Mouse (Mus musculus) midbrain, embryonic 13.5 days (tissue): ENCODE results near the gene Xlr4c. TPM values are rescaled to one million over a fixed set of nuclear protein-coding genes. Genes with fewer than 3 reads are reported as not detected.
A peak's percentile ranks its signal among the peaks of the same experiment; 100 is the strongest.
"Not testable (repeated sequence)": the region's sequence is repeated elsewhere in the genome, so short reads cannot be mapped to it uniquely, and the experiment has no call there.

Experiments used
- ATAC-seq: fragments of 200-750 bp; cut with Nextera tagmentation; 2 replicates; pipeline ENCODE4 v1.8.0; 2017; ENCODE audit warnings: mild to moderate bottlenecking, moderate TSS enrichment, moderate library complexity
- H3K27ac ChIP-seq: fragments of 300-500 bp; sonication (generic); 2 replicates; pipeline ENCODE4 v1.5.1; 2015; ENCODE audit warnings: inconsistent platforms, mild to moderate bottlenecking, moderate library complexity
- H3K27me3 ChIP-seq: fragments of 300-500 bp; sonication (generic); 2 replicates; pipeline ENCODE4 v1.6.1; 2015; ENCODE audit warnings: mild to moderate bottlenecking, inconsistent platforms
- H3K36me3 ChIP-seq: fragments of 300-500 bp; sonication (generic); 2 replicates; pipeline ENCODE4 v1.6.1; 2015; ENCODE audit warnings: mild to moderate bottlenecking, inconsistent platforms
- H3K4me1 ChIP-seq: fragments of 300-500 bp; sonication (generic); replicated peaks from 2 replicates; pipeline ENCODE4 v1.6.1; 2015; ENCODE audit warnings: inconsistent platforms
- H3K4me2 ChIP-seq: fragments of 300-500 bp; sonication (generic); replicated peaks from 2 replicates; pipeline ENCODE4 v1.6.1; 2015; ENCODE audit warnings: moderate library complexity, mild to moderate bottlenecking, inconsistent platforms
- H3K4me3 ChIP-seq: fragments of 300-500 bp; sonication (generic); replicated peaks from 2 replicates; pipeline ENCODE4 v1.5.1; 2015; ENCODE audit warnings: mild to moderate bottlenecking, inconsistent platforms
- H3K9ac ChIP-seq: fragments of 300-500 bp; sonication (generic); replicated peaks from 2 replicates; pipeline ENCODE4 v1.6.1; 2015; ENCODE audit warnings: mild to moderate bottlenecking, inconsistent platforms
- H3K9me3 ChIP-seq: fragments of 300-500 bp; sonication (generic); 2 replicates; pipeline ENCODE4 v1.6.1; 2016; ENCODE audit warnings: mild to moderate bottlenecking, inconsistent platforms
- WGBS: fragments of 180-500 bp; shearing (Covaris S2); methylation state at CpG from one replicate; pipeline ENCODE4 v1.1.7; 2015; 5-methylcytosine and 5-hydroxymethylcytosine counted together
- polyA plus RNA-seq: library from polyadenylated mRNA; unstranded; fragments of >200 nt; fragmentation: Nextera tagmentation; extraction: Ambion mirVana; gene quantifications from 2 replicates; pipeline ENCODE4 v1.2.1, GENCODE M21; 2015

Xlr4c gene
- 0.39 TPM in 1 of 2 replicates, not detected in the other for polyA plus RNA-seq

DNA sequence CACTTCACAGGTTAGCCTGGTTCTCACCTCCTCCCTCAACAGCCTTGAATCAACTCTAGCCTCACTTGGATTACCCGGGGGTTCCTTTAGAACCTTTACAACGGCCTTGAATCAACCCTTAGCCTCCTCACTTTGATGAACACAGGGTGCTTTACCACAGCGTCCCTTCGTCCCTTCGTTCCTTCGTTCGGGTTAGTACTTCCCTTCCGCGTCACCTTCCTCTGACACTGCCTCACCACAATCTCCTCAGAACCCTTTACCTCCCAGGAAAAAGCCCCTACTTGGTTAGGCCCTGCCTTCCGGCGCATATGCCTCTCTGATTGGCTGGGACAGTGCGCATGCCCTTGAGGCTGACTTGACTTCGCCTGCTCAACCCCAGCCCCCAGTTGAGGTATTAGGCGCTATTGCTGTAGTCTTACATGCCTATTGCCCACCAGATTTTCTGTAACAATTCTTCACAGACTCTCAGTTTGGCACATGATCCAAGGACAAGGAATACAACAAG, at the start of gene Xlr4c:
Gene Xlr4c (minus strand): TSS at position 310 of the 505 bp plus-strand sequence.
- not testable (repeated sequence) for ATAC-seq

DNA sequence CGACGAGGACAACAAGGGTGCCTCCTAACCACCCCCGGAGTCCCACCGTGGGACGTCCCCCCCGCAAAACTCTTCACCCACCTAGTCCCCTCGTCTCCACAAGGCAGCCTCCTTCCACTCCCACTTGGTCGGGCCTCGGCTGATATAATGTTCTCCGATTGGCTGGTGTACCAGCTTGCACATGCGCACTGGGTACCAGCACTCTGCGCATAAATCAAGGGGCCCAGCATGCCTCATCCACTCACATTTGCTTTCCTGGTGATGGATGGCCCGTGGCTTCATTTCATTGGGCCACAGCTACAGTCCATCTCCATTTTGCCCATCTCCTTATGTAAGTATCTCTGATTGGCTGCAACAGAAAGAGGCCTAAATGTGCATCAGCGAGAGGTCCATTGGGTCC, 22.3 kb upstream of the Xlr4c start, which contains the start of gene Xlr3c:
Gene Xlr3c (minus strand): TSS at position 121 of the 400 bp plus-strand sequence.
- WGBS = 87% methylated on average over 14 of the region's 14 CpGs
- not testable (repeated sequence) for H3K4me2 ChIP-seq, H3K36me3 ChIP-seq, H3K4me3 ChIP-seq, H3K9ac ChIP-seq, H3K9me3 ChIP-seq, ATAC-seq, H3K27me3 ChIP-seq, H3K27ac ChIP-seq, H3K4me1 ChIP-seq

More for the DNA sequence above, at the start of gene Xlr4c:
- H3K27me3 ChIP-seq, H3K4me1 ChIP-seq, H3K27ac ChIP-seq, H3K4me3 ChIP-seq, H3K36me3 ChIP-seq, H3K4me2 ChIP-seq, H3K9me3 ChIP-seq, H3K9ac ChIP-seq: not testable (repeated sequence)
- 86% methylated on average over 14 of the region's 14 CpGs for WGBS

DNA sequence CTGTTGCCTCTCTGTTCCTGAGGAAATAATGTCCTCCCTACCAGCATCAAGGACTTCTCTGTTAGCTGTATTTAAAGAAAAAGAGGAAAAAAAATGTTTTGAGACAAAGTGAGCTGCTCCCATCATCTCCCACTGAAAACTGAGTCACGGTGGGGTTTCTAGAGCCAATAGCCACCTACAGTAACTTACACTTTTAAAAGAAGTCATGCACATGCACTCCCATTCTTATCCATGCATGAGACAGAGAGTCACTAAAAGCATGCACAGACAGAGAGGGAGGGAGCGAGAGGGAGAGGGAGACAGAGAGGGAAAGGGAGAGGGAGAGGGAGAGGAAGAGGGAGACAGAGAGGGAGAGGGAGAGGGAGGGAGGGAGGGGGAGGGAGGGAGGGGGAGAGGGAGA, 19.5 kb upstream of the Xlr4c start:
- H3K4me2 ChIP-seq, H3K27ac ChIP-seq, ATAC-seq, H3K9me3 ChIP-seq, H3K27me3 ChIP-seq, H3K36me3 ChIP-seq, H3K9ac ChIP-seq, H3K4me3 ChIP-seq, H3K4me1 ChIP-seq: not testable (repeated sequence)
- 96% methylated on average over 1 of the region's 2 CpGs for WGBS

DNA sequence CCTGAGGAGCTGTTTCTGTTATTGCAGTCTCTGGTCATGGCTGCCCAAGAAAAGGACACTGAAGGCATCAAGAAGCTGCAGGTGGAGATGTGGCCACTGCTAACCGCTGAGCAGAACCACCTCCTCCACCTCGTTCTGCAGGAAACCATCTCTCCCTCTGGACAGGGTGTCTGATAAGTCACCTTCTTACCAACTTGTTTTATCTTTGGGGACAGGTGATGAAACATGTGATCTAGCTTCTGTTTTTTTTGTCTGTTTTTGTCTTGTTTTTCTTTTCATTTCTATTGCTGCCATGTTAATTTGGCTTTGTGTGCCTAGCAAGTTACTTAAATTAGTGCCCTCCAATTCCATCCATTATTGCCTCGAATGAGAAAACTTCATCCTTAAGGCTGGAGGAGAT, 13.6 kb downstream of the Xlr4c start:
- no peaks in the 10 kb centered on the region for H3K36me3 ChIP-seq
- no peak for ATAC-seq
- WGBS = 28% methylated on average over 3 of the region's 3 CpGs
- peak overlapping the region; percentile 95 for H3K27ac ChIP-seq
- peak overlapping the region; percentile 76 for H3K9ac ChIP-seq
- H3K4me2 ChIP-seq = peak overlapping the region; percentile 74
- peaks cover 13% of the 10 kb centered on the region; the same call in 1 of the 2 replicates for H3K4me1 ChIP-seq
- H3K9me3 ChIP-seq = no peaks in the 10 kb centered on the region
- no peaks in the 10 kb centered on the region for H3K27me3 ChIP-seq
- peak overlapping the region; percentile 65 for H3K4me3 ChIP-seq

DNA sequence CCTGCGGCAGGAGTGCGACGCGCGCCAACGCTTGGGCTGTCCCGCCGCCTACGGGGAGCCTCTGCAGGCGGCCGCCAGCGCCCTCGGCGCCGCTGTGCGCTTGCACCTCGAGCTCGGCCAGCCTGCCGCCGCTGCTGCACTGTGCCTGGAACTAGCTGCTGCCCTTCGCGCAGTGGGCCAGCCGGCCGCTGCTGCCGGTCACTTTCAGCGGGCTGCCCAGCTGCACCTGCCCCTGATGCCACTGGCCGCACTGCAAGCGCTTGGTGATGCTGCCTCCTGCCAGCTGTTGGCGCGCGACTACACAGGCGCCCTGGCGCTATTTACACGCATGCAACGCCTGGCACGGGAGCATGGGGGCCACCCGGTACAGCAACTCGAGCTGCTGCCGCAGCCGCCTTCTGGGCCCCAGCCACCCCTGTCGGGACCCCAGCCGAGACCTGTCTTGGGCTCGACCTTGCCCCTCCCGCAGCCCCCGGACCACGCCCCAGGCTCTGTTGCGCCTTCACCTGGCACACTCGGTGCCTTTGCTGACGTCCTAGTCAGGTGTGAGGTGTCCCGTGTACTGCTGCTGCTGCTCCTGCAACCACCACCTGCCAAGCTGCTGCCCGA, 14.2 kb downstream of the Xlr4c start:
- Histone ChIP-seq H3K9ac (peak overlapping the region; percentile 76), H3K4me1 (peaks cover 13% of the 10 kb centered on the region; the same call in 1 of the 2 replicates), H3K4me2 (peak overlapping the region; percentile 74), H3K27me3 (no peaks in the 10 kb centered on the region), H3K36me3 (no peaks in the 10 kb centered on the region), H3K9me3 (no peaks in the 10 kb centered on the region), H3K27ac (peak overlapping the region; percentile 95), H3K4me3 (peak overlapping the region; percentile 65)
- WGBS = 25% methylated on average over 44 of the region's 51 CpGs
- ATAC-seq = peak; percentile 72

DNA sequence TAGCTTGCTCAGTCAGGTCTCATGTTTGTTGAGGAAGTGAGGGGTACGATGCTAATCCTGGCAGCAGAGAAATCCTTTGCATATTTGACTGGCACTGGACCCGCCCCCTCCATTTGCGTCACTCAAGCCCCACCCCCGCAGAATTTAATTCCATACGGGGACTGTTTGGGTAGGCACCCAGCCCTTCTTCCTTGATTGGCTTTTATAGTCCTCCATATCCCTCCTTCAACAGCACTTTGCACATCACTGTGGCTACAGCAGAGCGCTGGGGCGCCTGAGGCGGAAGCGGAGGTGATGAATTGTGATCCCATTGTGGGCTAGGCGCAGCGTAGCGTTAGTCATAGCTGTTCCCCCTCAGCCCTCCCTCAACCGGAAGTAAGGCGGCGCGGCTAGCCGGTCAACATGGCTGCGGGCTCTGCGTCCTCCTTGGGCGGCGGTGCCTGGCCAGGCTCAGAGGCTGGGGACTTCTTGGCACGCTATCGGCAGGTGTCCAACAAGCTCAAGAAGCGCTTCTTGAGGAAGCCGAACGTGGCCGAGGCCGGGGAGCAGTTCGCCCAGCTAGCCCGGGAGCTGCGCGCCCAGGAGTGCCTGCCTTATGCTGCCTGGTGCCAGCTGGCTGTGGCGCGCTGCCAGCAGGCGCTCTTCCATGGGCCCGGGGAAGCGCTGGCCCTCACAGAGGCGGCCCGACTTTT, 14.9 kb downstream of the Xlr4c start, which contains the start of gene F8a:
Gene F8a (plus strand): TSS at position 378 of the 692 bp plus-strand sequence.
- Histone ChIP-seq H3K4me3 (peak within 1 kb of the TSS; percentile 65), H3K27ac (peak within 1 kb of the TSS; percentile 95), H3K27me3 (no peaks in the 10 kb centered on the region), H3K4me1 (peaks cover 13% of the 10 kb centered on the region; the same call in 1 of the 2 replicates), H3K9ac (peak within 1 kb of the TSS; percentile 76), H3K9me3 (no peaks in the 10 kb centered on the region), H3K4me2 (peak within 1 kb of the TSS; percentile 74), H3K36me3 (no peaks in the 10 kb centered on the region)
- 21% methylated on average over 33 of the region's 39 CpGs for WGBS
- peak; percentile 98 for ATAC-seq

DNA sequence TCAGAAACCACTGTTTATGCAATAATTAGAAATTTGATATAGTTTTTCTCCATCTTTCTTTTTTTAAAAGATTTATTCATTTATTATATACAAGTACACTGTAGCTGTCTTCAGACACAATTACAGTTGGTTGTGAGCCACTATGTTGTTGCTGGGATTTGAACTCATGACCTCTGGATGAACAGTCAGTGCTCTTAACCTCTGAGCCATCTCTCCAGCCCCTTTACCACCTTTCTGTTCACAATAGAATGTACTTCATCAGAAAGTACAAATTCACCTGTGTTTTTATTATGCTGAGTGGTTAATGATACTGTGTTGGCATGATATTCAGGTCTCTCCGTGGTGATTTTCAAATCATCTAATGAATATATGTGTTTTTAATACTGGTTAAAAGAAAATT, 17.6 kb downstream of the Xlr4c start:
- no peaks in the 10 kb centered on the region for H3K9me3 ChIP-seq
- no peak overlapping the region for H3K4me3 ChIP-seq
- H3K36me3 ChIP-seq = no peaks in the 10 kb centered on the region
- no peak overlapping the region for H3K27ac ChIP-seq
- ATAC-seq = no peak
- 0 out of 2 replicates have a peak, but pooled peaks cover 8% of the 10 kb centered on the region for H3K4me1 ChIP-seq
- no peak overlapping the region for H3K9ac ChIP-seq
- WGBS = 48% methylated on average over 1 of the region's 1 CpGs
- no peaks in the 10 kb centered on the region for H3K27me3 ChIP-seq
- H3K4me2 ChIP-seq = no peak overlapping the region

DNA sequence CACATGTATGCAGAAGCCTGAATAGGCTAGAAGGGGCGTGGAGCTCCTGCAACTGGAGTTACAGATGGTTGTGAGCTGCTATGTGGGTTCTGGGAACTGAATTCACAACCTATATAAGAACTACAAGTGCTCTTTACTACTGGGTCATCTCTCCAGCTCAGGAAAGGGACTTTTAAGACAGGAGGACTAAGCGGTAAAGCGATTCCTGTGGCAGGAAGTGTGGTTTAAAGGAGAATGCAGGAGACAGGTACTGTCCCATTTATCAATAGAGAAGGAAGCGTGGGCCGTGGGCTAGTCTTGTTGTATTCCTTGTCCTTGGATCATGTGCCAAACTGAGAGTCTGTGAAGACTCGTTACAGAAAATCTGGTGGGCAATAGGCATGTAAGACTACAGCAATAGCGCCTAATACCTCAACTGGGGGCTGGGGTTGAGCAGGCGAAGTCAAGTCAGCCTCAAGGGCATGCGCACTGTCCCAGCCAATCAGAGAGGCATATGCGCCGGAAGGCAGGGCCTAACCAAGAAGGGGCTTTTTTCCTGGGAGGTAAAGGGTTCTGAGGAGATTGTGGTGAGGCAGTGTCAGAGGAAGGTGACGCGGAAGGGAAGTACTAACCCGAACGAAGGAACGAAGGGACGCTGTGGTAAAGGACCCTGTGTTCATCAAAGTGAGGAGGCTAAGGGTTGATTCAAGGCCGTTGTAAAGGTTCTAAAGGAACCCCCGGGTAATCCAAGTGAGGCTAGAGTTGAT, 28.9 kb downstream of the Xlr4c start, which contains the start of gene Xlr4b:
Gene Xlr4b (plus strand): TSS at position 515 of the 746 bp plus-strand sequence.
- not testable (repeated sequence) for H3K4me2 ChIP-seq, H3K4me3 ChIP-seq, H3K9ac ChIP-seq, ATAC-seq, H3K4me1 ChIP-seq, H3K27ac ChIP-seq, H3K9me3 ChIP-seq, H3K36me3 ChIP-seq, H3K27me3 ChIP-seq
- 86% methylated on average over 18 of the region's 19 CpGs for whole genome bisulfite sequencing

DNA sequence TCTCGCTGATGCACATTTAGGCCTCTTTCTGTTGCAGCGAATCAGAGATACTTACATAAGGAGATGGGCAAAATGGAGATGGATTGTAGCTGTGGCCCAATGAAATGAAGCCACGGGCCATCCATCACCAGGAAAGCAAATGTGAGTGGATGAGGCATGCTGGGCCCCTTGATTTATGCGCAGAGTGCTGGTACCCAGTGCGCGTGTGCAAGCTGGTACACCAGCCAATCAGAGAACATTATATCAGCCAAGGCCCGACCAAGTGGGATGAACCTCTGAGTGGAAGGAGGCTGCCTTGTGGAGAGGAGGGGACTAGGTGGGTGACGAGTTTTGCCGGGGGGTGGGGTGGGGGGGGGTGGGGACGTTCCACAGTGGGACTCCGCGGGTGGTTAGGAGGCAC, 51.0 kb downstream of the Xlr4c start, which contains the start of gene Xlr3b:
Gene Xlr3b (plus strand): TSS at position 274 of the 400 bp plus-strand sequence.
- ATAC-seq = 0 out of 2 replicates have a peak, but pooled peaks have one; percentile 60
- H3K27me3 ChIP-seq = not testable (repeated sequence)
- 87% methylated on average over 12 of the region's 12 CpGs for WGBS

More for the DNA sequence above, 51.0 kb downstream of the Xlr4c start, which contains the start of gene Xlr3b:
- not testable (repeated sequence) for H3K4me2 ChIP-seq, H3K4me3 ChIP-seq, H3K36me3 ChIP-seq, H3K9ac ChIP-seq, H3K4me1 ChIP-seq, H3K27ac ChIP-seq, H3K9me3 ChIP-seq
